Mouse (Mus musculus) bone marrow macrophage, adult 2 months (primary cell): Measurements from ENCODE around the gene Slc51b.

ENCODE experiments used
- CTCF ChIP-seq: IDR thresholded peaks from 2 replicates; pipeline ENCODE4 v1.5.1; 2012; ENCODE audit warnings: low read depth, mild to moderate bottlenecking, low read length, moderate library complexity
- POLR2A ChIP-seq: IDR thresholded peaks from 2 replicates; pipeline ENCODE4 v1.6.1; 2012; ENCODE audit warnings: mild to moderate bottlenecking, low read depth, low read length, borderline replicate concordance

- TF ChIP-seq CTCF (no peak), POLR2A (no peak)
These were observed 29.1 kb downstream of the Slc51b start for GRCm38 (mm10) chr9:65393606-65394005.
